In the genomic region with DNA sequence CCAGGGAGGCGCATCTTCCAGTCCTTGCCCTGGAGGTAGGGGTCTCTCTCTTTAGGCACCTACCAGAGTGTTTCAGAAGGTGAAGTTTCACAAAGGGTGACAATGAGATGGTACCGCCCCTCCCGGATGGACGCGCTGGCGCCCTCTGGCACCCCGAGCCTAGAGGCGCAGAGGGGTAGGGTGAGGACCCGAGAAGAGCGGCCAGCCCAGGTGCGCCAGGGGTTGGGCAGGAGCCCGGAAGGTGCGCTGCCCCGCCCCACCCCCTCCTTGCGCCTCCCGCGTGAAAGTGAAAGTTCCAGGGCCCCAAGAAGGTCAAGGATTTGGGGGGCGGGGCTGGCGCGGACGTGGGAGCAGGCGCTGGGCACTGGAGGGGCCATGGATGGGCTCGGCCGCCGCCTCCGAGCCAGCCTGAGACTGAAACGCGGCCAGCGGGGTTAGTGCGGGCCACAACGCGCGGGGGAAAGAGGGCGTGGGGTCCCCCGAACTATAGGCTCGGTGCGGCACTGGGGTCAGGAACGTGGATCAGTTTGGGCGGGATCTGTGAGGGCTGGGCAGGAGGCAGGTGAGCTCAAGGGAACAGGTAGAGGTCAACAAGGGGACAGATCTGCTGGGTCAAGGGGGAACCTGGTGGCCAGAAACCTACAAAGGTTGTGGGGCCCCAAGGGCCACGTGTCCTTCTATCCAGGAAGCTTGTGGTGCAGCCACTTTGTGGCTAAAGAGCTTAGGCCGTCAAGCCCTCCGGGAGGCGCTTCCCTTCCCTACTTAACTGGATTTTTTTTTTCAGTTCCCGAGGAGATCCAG, we compare ENCODE assay signal across 7 mouse cellular contexts. TPM values are rescaled to one million over a fixed set of nuclear protein-coding genes. Genes with fewer than 3 reads are reported as not detected.
DNase-seq lines count a peak whose midpoint lies in the region; ATAC-seq lines count a peak whose summit lies in the region.

A gene (plus strand): TSS at position 125 of the 801 bp plus-strand sequence.

- DNase-seq in ES-CJ7 (ENCODE audit: low read depth, low spot score) = peak; percentile 16
- peak; percentile 36 to 52 for DNase-seq in adrenal gland, adult 18-20 months (ENCODE audit: low spot score in 2 of 2)
- DNase-seq in kidney, adult 9 months = peak; percentile 52
- DNase-seq in lung, postnatal 10 days = peak; percentile 77
- peak; percentile 29 for DNase-seq in ovary, postnatal 14 days (ENCODE audit: low spot score)
- DNase-seq in right cerebral cortex, postnatal 14 days = no peak

- ATAC-seq in granulocyte monocyte progenitor cell, adult 5-6 weeks (replicated peaks; ENCODE audit: poor library complexity, severe bottlenecking) = peak; percentile 20

RNA-seq across cellular contexts. Expression of the gene that starts here (rescaled TPM):
- total RNA-seq in adrenal gland, adult 18-20 months (2021) = 1 to 10 TPM; 3.5 to 7.2 TPM
- total RNA-seq in granulocyte monocyte progenitor cell, adult 5-6 weeks (2014; fragmentation: Nextera tagmentation) = 22.1 and 26.3 TPM in 2 replicates
- total RNA-seq in granulocyte monocyte progenitor cell, adult 5-6 weeks (2017) = 18.8 and 26.5 TPM in 2 replicates
